Mouse (Mus musculus): ENCODE measurements around the gene Fras1. TPM values are rescaled to one million over a fixed set of nuclear protein-coding genes. Genes with fewer than 3 reads are reported as not detected.
A peak's percentile ranks its signal among the peaks of the same experiment; 100 is the strongest.

The Fras1 gene
- polyA plus RNA-seq, 1 experiment from 2014 or later = 26.3 TPM

DNA sequence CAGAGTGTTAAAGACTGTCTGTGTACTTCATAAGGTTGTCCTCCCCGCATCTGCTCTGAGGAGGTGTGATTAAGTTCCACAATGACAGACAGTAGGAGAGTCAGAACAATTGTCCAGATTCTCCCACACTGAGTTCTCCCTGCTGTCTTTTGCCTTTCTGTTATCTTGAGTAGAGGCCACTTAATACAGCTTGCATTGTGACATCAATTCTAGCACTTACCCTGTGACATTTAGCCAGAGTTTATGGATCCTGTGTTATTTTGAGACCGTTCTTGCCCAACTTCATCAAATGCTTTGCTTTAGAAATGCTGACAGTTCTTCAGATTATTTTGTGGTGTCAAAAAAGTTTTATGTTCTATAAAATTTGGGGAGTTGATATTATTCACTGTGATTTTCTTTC lies 81.5 kb downstream of the Fras1 start:
- Histone ChIP-seq H3K4me2 (no peak overlapping the region), H3K27ac (no peak overlapping the region), H3K9ac (no peak overlapping the region), H3K27me3 (no peaks in the 10 kb centered on the region), H3K4me1 (peaks cover 30% of the 10 kb centered on the region; the same call in 1 of the 2 replicates), H3K36me3 (no peaks in the 10 kb centered on the region), H3K9me3 (no peaks in the 10 kb centered on the region), H3K4me3 (no peak overlapping the region)
- ATAC-seq (ENCODE audit: borderline replicate concordance, extremely low read depth, low FRiP score, low TSS enrichment) = no peak
- 59% methylated on average over 2 of the region's 2 CpGs for WGBS

DNA sequence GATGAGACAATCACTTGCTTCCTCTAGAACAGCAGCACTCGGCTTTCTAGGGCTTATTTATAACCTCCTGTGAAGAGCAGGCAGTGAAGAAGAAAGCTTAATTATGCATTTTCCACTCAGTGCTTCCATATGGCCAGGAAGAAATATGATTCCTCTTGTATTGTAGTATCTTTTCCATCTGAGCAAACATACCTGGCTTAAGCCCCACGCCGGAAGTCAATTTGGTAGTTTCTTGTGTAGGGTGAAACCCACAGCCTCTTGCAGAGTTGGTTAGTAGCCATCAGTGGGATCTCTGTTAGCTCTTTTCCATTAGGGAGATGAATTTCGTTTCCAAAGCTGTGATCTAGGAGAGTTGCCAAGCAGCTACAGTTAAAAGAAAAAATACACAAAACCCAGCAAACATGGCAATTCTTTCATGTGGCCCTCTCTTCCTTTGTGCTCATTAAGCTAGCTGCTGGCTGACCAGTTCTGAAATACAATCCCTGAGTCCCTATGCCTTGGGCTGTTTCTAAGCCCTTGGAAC lies 83.7 kb downstream of the Fras1 start:
- H3K4me2 ChIP-seq = no peak overlapping the region
- H3K4me1 ChIP-seq = peaks cover 25% of the 10 kb centered on the region; the same call in 1 of the 2 replicates
- no peaks in the 10 kb centered on the region for H3K9me3 ChIP-seq
- no peak for ATAC-seq (ENCODE audit: borderline replicate concordance, extremely low read depth, low FRiP score, low TSS enrichment)
- H3K4me3 ChIP-seq = no peak overlapping the region
- H3K9ac ChIP-seq = no peak overlapping the region
- no peaks in the 10 kb centered on the region for H3K27me3 ChIP-seq
- no peak overlapping the region for H3K27ac ChIP-seq
- H3K36me3 ChIP-seq = no peaks in the 10 kb centered on the region
- 46% methylated on average over 4 of the region's 4 CpGs for WGBS

DNA sequence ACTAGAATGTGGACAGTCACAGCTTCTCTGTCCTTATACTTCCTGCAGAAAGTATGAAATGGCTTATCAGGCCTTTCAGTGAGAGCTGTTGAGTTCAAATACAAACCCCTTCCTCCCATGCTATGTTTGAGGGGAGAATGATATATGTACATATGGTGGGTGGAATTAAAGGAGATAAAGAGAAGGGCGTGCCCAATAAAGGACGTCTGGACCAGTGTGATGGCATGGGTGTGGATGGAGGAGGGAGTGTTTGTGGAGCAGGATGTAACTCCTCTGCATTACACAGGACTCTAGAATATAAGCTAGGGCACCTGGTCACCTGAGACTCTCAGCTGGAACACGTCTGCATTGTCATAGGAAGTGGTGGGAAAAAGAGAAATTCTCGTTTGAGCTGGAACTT lies 85.8 kb downstream of the Fras1 start:
- H3K36me3 ChIP-seq = no peaks in the 10 kb centered on the region
- H3K27me3 ChIP-seq = no peaks in the 10 kb centered on the region
- H3K4me2 ChIP-seq = no peak overlapping the region
- H3K4me1 ChIP-seq = peaks cover 19% of the 10 kb centered on the region; the same call in 1 of the 2 replicates
- no peaks in the 10 kb centered on the region for H3K9me3 ChIP-seq
- H3K9ac ChIP-seq = no peak overlapping the region
- H3K27ac ChIP-seq = no peak overlapping the region
- no peak overlapping the region for H3K4me3 ChIP-seq
- ATAC-seq (ENCODE audit: borderline replicate concordance, extremely low read depth, low FRiP score, low TSS enrichment) = no peak
- 44% methylated on average over 4 of the region's 4 CpGs for WGBS

DNA sequence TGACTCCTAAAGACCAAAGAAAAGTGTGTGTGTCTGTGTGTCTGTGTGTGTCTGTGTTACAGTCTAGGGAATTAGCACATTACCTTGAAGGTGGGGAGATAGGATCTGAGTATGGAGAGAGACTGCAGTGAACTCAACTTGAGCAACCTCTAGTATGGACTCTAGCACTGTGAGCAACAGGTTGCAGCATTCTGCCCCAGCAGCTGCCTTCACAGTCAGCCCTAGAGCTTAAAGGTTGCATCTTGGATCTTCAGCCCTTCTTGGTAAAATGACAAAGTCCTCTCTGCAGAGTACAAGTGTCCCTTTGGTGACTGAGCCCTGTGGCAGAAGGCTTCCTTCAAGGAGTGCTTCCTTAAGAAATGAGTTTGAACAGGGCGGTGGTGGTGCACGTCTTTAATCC lies 88.4 kb downstream of the Fras1 start:
- Histone ChIP-seq H3K4me2 (no peak overlapping the region), H3K9ac (no peak overlapping the region), H3K9me3 (no peaks in the 10 kb centered on the region), H3K4me1 (peaks cover 16% of the 10 kb centered on the region), H3K36me3 (no peaks in the 10 kb centered on the region), H3K27me3 (no peaks in the 10 kb centered on the region), H3K4me3 (no peak overlapping the region), H3K27ac (no peak overlapping the region)
- 93% methylated on average over 2 of the region's 2 CpGs for WGBS
- no peak for ATAC-seq (ENCODE audit: borderline replicate concordance, extremely low read depth, low FRiP score, low TSS enrichment)

DNA sequence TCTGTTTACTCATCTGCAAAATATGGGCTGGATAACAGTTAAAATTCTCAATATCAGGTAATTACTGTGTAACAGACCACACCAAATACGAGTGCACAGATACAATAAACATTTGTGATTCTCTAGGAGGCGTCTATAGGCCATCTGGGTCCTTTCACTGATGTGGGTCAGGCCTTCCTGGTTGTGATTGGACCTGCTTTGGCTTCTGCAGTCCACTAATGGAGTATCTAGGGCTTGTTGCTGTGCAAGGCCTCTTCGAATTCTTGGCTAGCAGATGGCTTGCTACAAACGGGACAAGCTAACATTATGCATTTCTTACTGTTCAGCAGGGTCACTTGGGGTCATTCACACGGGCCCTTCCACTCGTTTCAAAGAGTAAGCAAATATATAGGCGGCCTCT lies 92.7 kb downstream of the Fras1 start:
- Histone ChIP-seq H3K36me3 (no peaks in the 10 kb centered on the region), H3K9ac (no peak overlapping the region), H3K27me3 (no peaks in the 10 kb centered on the region), H3K4me1 (peaks cover 6% of the 10 kb centered on the region; the same call in 1 of the 2 replicates), H3K4me2 (no peak overlapping the region), H3K9me3 (no peaks in the 10 kb centered on the region), H3K4me3 (no peak overlapping the region), H3K27ac (no peak overlapping the region)
- no peak; the same call in 1 of the 2 replicates for ATAC-seq (ENCODE audit: borderline replicate concordance, extremely low read depth, low FRiP score, low TSS enrichment)
- 21% methylated on average over 7 of the region's 7 CpGs for WGBS

DNA sequence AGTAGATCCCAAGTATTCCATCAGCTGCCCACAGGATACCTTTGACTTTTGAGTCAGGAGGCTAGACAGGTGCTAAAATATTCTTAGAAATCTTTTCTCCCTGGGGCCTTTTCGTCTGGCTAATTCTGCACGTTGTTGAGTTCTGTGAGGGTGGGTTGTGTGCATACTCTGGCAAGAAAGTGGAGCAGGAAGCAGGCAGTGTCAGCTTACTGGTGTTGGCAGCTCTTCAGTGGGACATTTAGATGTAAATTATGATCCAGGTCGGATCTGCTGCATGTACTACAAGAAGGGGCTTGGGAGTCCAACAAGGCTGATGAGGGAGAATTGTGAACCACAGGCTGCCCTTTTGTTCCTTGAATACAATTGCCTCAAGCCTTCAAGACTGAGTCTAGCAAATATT lies 98.2 kb downstream of the Fras1 start:
- Histone ChIP-seq H3K4me2 (no peak overlapping the region), H3K9ac (no peak overlapping the region), H3K27me3 (no peaks in the 10 kb centered on the region), H3K36me3 (no peaks in the 10 kb centered on the region), H3K27ac (no peak overlapping the region), H3K9me3 (no peaks in the 10 kb centered on the region), H3K4me1 (no peaks in the 10 kb centered on the region), H3K4me3 (no peak overlapping the region)
- no peak for ATAC-seq (ENCODE audit: borderline replicate concordance, extremely low read depth, low FRiP score, low TSS enrichment)
- WGBS = 39% methylated on average over 3 of the region's 3 CpGs

DNA sequence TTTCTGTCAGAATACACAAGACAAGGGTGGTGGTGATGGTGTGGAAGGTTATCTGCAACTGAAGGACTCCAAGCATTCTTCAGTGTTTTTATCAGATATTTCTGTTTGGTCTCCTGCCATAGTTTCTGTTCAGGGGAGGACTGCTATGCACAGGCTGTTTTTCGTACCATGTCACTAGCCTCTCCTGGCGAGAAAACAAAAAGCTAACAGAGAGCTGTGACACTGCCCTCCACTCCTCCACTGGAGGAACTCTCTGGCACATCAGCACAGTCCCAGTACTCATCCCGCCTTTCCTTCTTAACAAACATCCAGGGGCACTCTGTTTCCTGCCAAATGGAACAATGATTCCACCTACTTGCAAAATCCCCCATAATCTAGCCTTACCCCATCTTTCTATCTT lies 101.7 kb downstream of the Fras1 start:
- Histone ChIP-seq H3K4me1 (no peaks in the 10 kb centered on the region; the same call in 1 of the 2 replicates), H3K9ac (no peak overlapping the region), H3K9me3 (no peaks in the 10 kb centered on the region), H3K4me3 (no peak overlapping the region), H3K4me2 (no peak overlapping the region), H3K27ac (no peak overlapping the region), H3K36me3 (no peaks in the 10 kb centered on the region), H3K27me3 (no peaks in the 10 kb centered on the region)
- ATAC-seq (ENCODE audit: borderline replicate concordance, extremely low read depth, low FRiP score, low TSS enrichment) = peak; percentile 74; the same call in 1 of the 2 replicates
- 35% methylated on average over 3 of the region's 3 CpGs for WGBS

DNA sequence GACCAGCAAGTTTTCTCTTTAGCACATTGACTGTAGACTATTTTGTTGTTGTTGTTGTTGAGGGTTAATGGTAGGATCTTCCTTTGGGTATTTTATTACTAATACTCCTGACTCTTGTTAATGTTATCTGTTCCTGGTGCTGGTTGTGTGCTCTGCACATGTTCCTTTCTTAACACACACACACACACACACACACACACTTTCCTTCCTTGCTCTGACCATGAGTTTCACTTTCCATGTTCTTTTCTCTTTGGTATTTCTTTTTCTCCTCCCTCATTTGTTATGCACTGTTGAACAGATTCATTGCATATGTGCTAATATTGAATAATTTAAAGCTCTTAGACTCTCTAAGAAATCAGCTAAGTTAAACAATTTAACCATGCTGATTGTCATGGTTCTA lies 105.2 kb downstream of the Fras1 start:
- no peaks in the 10 kb centered on the region; the same call in 1 of the 2 replicates for H3K4me1 ChIP-seq

DNA sequence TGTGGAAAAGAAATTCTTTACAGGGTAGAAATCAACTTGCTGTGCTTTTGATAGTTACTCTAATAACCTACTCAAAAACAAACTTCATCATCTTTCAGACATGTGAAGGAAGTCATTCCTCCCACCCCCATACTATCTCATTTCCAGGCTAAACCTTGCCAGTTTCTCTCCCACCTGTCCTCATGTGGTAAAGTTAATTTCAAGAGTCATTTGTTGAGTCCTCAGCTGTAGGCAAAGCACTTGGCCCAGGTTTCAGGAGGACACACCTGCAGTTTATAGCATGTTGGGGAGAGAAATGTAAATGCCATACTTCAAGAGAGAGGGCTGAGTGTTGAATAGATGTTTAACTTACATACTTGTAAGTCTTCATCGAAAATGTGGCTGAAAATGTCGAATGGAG lies 107.4 kb downstream of the Fras1 start:
- 56% methylated on average over 2 of the region's 2 CpGs for WGBS
- H3K4me1 ChIP-seq = no peaks in the 10 kb centered on the region; the same call in 1 of the 2 replicates
- no peak overlapping the region for H3K9ac ChIP-seq
- H3K9me3 ChIP-seq = no peaks in the 10 kb centered on the region
- H3K27me3 ChIP-seq = no peaks in the 10 kb centered on the region
- no peak overlapping the region for H3K4me3 ChIP-seq
- ATAC-seq (ENCODE audit: borderline replicate concordance, extremely low read depth, low FRiP score, low TSS enrichment) = no peak
- no peak overlapping the region for H3K27ac ChIP-seq
- no peaks in the 10 kb centered on the region for H3K36me3 ChIP-seq
- H3K4me2 ChIP-seq = no peak overlapping the region

More for the DNA sequence above, 105.2 kb downstream of the Fras1 start:
- ATAC-seq (ENCODE audit: borderline replicate concordance, extremely low read depth, low FRiP score, low TSS enrichment) = no peak
- Histone ChIP-seq H3K4me3 (no peak overlapping the region), H3K9ac (no peak overlapping the region), H3K9me3 (no peaks in the 10 kb centered on the region), H3K36me3 (no peaks in the 10 kb centered on the region), H3K4me2 (no peak overlapping the region), H3K27me3 (no peaks in the 10 kb centered on the region), H3K27ac (no peak overlapping the region)

DNA sequence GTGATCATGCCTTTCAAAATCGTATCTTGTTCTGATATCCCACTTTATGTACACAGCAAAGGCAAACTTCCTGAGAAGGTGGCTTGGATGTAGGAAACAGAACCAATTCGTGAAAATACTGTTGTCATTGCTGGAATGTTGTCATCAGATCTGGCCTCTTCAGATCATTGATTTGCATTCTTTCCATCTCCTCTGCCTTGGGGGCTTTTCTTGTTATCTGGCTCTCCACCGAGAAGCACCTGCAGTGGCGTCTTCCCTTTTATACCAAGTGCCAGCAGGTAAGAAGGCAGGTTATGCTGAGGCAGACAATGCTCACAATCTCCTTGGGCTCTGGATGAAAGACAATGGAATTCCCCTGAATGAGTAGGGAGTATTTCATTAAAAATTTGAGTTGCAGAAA lies 108.3 kb downstream of the Fras1 start:
- Histone ChIP-seq H3K4me3 (no peak overlapping the region), H3K9ac (no peak overlapping the region), H3K27me3 (no peaks in the 10 kb centered on the region), H3K27ac (no peak overlapping the region), H3K4me1 (no peaks in the 10 kb centered on the region; the same call in 1 of the 2 replicates), H3K36me3 (no peaks in the 10 kb centered on the region), H3K9me3 (no peaks in the 10 kb centered on the region), H3K4me2 (no peak overlapping the region)
- ATAC-seq (ENCODE audit: borderline replicate concordance, extremely low read depth, low FRiP score, low TSS enrichment) = no peak
- 48% methylated on average over 4 of the region's 4 CpGs for WGBS

DNA sequence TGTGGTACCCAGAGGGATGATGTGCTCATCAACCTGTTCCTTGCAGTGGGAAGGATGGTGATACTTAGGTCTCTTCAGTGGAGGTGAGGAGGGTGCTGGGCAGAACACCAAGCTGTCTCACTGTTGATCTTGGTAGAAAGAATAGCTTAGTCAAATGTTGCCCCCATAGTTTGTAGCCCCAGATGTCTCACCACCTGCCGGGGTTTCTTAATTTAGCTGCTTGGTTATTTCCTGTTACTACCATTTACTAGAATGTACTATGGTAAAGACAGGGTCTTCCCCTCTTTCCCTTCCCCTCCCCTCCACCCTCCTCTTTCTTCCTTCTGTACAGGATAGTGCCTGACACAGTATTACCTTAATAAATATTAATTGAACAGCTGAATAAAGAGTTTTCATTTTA lies 118.7 kb downstream of the Fras1 start:
- Histone ChIP-seq H3K4me1 (no peaks in the 10 kb centered on the region), H3K9me3 (no peaks in the 10 kb centered on the region), H3K27ac (no peak overlapping the region), H3K4me3 (no peak overlapping the region), H3K36me3 (no peaks in the 10 kb centered on the region), H3K4me2 (no peak overlapping the region), H3K27me3 (no peaks in the 10 kb centered on the region), H3K9ac (no peak overlapping the region)
- WGBS = 83% methylated on average over 1 of the region's 1 CpGs
- ATAC-seq (ENCODE audit: borderline replicate concordance, extremely low read depth, low FRiP score, low TSS enrichment) = no peak

DNA sequence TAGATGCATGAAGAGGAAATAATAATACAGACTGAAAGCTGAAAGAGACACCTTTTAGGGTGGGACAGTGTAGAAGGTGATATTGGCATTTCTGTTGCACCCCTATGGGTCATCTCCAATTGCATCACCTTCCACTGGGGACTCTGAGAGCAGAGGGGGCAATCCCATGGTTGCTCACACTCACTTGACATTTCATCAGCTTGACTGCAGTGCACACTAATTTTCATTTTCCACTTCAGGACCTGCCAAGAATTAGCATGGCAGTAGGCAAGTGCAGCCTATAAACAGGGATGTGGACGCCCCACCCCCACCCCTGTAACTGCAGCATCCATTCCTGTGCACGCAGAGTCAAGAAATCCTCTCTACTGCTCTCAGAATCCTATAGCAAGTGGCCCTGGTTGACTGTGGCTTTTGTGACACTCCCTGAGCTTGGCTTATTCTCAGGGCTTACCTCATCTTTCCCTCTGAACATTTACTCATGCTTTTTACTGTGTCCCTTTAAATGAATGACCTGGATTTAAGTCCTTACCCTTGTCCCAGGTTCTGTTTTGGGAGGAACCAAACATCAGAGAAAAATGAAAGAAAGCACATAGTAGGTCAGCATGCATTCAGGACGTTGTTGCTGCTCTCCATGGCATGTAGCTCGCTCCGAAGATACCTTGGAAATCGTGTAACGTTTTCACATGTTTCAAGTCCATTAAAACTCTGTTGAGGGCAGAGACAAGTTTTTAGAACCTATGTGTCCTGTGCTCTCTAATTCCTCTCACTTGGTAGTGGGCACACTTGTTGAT lies 120.9 kb downstream of the Fras1 start:
- Histone ChIP-seq H3K9ac (no peak overlapping the region), H3K4me2 (no peak overlapping the region), H3K9me3 (no peaks in the 10 kb centered on the region), H3K4me1 (no peaks in the 10 kb centered on the region), H3K27ac (no peak overlapping the region), H3K4me3 (no peak overlapping the region), H3K27me3 (no peaks in the 10 kb centered on the region), H3K36me3 (no peaks in the 10 kb centered on the region)
- WGBS = 90% methylated on average over 7 of the region's 7 CpGs
- no peak for ATAC-seq (ENCODE audit: borderline replicate concordance, extremely low read depth, low FRiP score, low TSS enrichment)
